ENCODE assay signal across 9 mouse cellular contexts in the genomic region with DNA sequence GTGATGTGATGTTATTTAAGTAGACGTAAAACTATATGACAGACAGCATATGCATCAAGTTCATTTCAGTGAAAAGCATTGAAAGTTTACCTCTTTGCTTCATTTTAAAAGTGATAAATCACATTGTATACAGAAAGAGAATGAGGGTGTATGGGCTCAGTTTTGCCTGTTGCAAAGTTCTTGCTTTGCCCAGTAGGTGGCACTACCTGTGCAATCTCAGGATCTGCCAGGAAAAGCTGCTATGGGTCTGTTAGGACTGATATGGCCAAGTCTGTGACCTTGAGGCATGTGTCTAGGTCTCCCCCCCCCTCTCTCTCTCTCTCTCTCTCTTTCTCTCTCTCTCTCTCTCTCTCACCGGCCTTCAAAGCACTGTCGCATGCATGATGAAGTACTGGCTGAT.
DNase-seq lines count a peak whose midpoint lies in the region; ATAC-seq lines count a peak whose summit lies in the region.
"Had no signal": no experiment of that assay in that cellular context is flagged by ENCODE, and none has a peak within 500 bp of the region (broad histone marks: within the 10 kb centered on the region; RNA-seq: fewer than 3 reads in every experiment).

No protein-coding gene starts in this region.

- no peaks in the 10 kb centered on the region for H3K27me3 ChIP-seq in neural tube, embryonic 11.5 days (ENCODE audit: control insufficient read depth, insufficient read depth, low read length)
- H3K27me3 ChIP-seq: megakaryocyte, embryonic 14.5 days had no signal

- no peak overlapping the region for H3K4me3 ChIP-seq in neural tube, embryonic 11.5 days (ENCODE audit: low read depth, low read length)
- H3K4me3 ChIP-seq: megakaryocyte, embryonic 14.5 days had no signal

- H3K27ac ChIP-seq in neural tube, embryonic 11.5 days (ENCODE audit: low read depth, low read length): no peak overlapping the region

- H3K9me3 ChIP-seq in neural tube, embryonic 11.5 days (ENCODE audit: control insufficient read depth, low read length): no peaks in the 10 kb centered on the region

- H3K9ac ChIP-seq in neural tube, embryonic 11.5 days (ENCODE audit: low read length): no peak overlapping the region

- WGBS in neural tube, embryonic 11.5 days: 70% methylated on average over 3 of the region's 3 CpGs

- no peaks in the 10 kb centered on the region for H3K4me1 ChIP-seq in neural tube, embryonic 11.5 days (ENCODE audit: control insufficient read depth, insufficient read depth, low read length)
- H3K4me1 ChIP-seq: megakaryocyte, embryonic 14.5 days had no signal

- no peaks in the 10 kb centered on the region for H3K36me3 ChIP-seq in neural tube, embryonic 11.5 days (ENCODE audit: control insufficient read depth, insufficient read depth, low read length)

- peak; percentile 48; the same call in 1 of the 2 replicates for ATAC-seq in neural tube, embryonic 11.5 days (ENCODE audit: insufficient read depth, low FRiP score, low TSS enrichment)
- peak; percentile 54; the same call in 1 of the 2 replicates for ATAC-seq in common myeloid progenitor, adult 5-6 weeks (replicated peaks; ENCODE audit: low read depth, poor library complexity, severe bottlenecking)
- no peak for ATAC-seq in megakaryocyte, adult 5-6 weeks (ENCODE audit: poor library complexity, severe bottlenecking)

- peak; percentile 3 to 7 for DNase-seq in frontal cortex, postnatal 25 days (ENCODE audit: low spot score in 2 of 2)
- DNase-seq in frontal cortex, postnatal 14 days (ENCODE audit: low spot score in 2 of 2): no peak
- peak; percentile 24 for DNase-seq in neural tube, embryonic 11.5 days (ENCODE audit: low spot score)
- DNase-seq in neural tube, embryonic 10.5 days (ENCODE audit: extremely low spot score, low spot score): no peak
- peak; percentile 2 for DNase-seq in layer of hippocampus, adult 9-10 months (ENCODE audit: low spot score)
- no peak for DNase-seq in ovary, postnatal 10 days (ENCODE audit: low spot score)

- no peak overlapping the region for H3K4me2 ChIP-seq in neural tube, embryonic 11.5 days (ENCODE audit: low read depth)

Comparison
In these comparisons a context has a peak if more than half of its experiments do, and no peak if none do; other contexts are left out.
1. DNase-seq: peak in frontal cortex, postnatal 25 days (2 of 2), neural tube, embryonic 11.5 days (single experiment) and layer of hippocampus, adult 9-10 months (single experiment); none in frontal cortex, postnatal 14 days (0 of 2), neural tube, embryonic 10.5 days (single experiment) and ovary, postnatal 10 days (single experiment).